Mouse (Mus musculus) common myeloid progenitor, adult 5-6 weeks (primary cell): Measurements from ENCODE around the gene Iqsec1. TPM values are rescaled to one million over a fixed set of nuclear protein-coding genes. Genes with fewer than 3 reads are reported as not detected.

Experiments used
- ATAC-seq: replicated peaks from 2 replicates; pipeline ENCODE4 v1.8.0; 2016; ENCODE audit warnings: low read depth, mild to moderate bottlenecking, moderate TSS enrichment, inconsistent platforms; ENCODE audit not compliant: poor library complexity, severe bottlenecking
- total RNA-seq: library from RNA; stranded (forward); fragments of 200-1000, 187-1606 nt; gene quantifications from 2 replicates; pipeline ENCODE4 v1.2.3, GENCODE M21; 2017

The Iqsec1 gene
- total RNA-seq, 1 experiment from 2014 or later, result 13.9 TPM

- no peak for ATAC-seq
Measured at GRCm38 (mm10) chr6:90821916-90822602, 166.4 kb downstream of the Iqsec1 start.

- ATAC-seq, result peak; percentile 46; the same call in 1 of the 2 replicates
Measured at GRCm38 (mm10) chr6:90819880-90820279, 168.6 kb downstream of the Iqsec1 start.

GRCm38 (mm10) chr6:90818956-90819355, 169.5 kb downstream of the Iqsec1 start:
- peak; percentile 75 for ATAC-seq

- no peak for ATAC-seq
Measured at GRCm38 (mm10) chr6:90816551-90816950, 171.9 kb downstream of the Iqsec1 start.

GRCm38 (mm10) chr6:90815341-90815740, 173.1 kb downstream of the Iqsec1 start:
- no peak for ATAC-seq

GRCm38 (mm10) chr6:90813526-90813925, 175.0 kb downstream of the Iqsec1 start:
- ATAC-seq, result no peak

GRCm38 (mm10) chr6:90812584-90812983, 175.9 kb downstream of the Iqsec1 start:
- ATAC-seq, result no peak

GRCm38 (mm10) chr6:90812072-90812471, 176.4 kb downstream of the Iqsec1 start:
- no peak for ATAC-seq

- no peak for ATAC-seq
Measured at GRCm38 (mm10) chr6:90810576-90810975, 177.9 kb downstream of the Iqsec1 start.

- peak; percentile 48 for ATAC-seq
Measured at GRCm38 (mm10) chr6:90809960-90810362, 178.5 kb downstream of the Iqsec1 start.

GRCm38 (mm10) chr6:90809077-90809840, 179.2 kb downstream of the Iqsec1 start:
- no peak for ATAC-seq

GRCm38 (mm10) chr6:90808544-90808943, 179.9 kb downstream of the Iqsec1 start:
- ATAC-seq, result no peak

- ATAC-seq, result no peak
Measured at GRCm38 (mm10) chr6:90808134-90808533, 180.4 kb downstream of the Iqsec1 start.

- peak; percentile 56 for ATAC-seq
Measured at GRCm38 (mm10) chr6:90807581-90807980, 180.9 kb downstream of the Iqsec1 start.

- ATAC-seq, result no peak
Measured at GRCm38 (mm10) chr6:90806743-90807142, 181.7 kb downstream of the Iqsec1 start.

GRCm38 (mm10) chr6:90805101-90805500, 183.4 kb downstream of the Iqsec1 start:
- ATAC-seq, result no peak

- no peak for ATAC-seq
Measured at GRCm38 (mm10) chr6:90804646-90805045, 183.8 kb downstream of the Iqsec1 start.

- no peak for ATAC-seq
Measured at GRCm38 (mm10) chr6:90802604-90803003, 185.9 kb downstream of the Iqsec1 start.

- ATAC-seq, result no peak
Measured at GRCm38 (mm10) chr6:90802058-90802457, 186.4 kb downstream of the Iqsec1 start.

- ATAC-seq, result peak; percentile 75
Measured at GRCm38 (mm10) chr6:90800825-90801224, 187.7 kb downstream of the Iqsec1 start.

GRCm38 (mm10) chr6:90799116-90799515, 189.4 kb downstream of the Iqsec1 start:
- ATAC-seq, result no peak
